ENCODE assay signal across 21 mouse cellular contexts in the genomic region with DNA sequence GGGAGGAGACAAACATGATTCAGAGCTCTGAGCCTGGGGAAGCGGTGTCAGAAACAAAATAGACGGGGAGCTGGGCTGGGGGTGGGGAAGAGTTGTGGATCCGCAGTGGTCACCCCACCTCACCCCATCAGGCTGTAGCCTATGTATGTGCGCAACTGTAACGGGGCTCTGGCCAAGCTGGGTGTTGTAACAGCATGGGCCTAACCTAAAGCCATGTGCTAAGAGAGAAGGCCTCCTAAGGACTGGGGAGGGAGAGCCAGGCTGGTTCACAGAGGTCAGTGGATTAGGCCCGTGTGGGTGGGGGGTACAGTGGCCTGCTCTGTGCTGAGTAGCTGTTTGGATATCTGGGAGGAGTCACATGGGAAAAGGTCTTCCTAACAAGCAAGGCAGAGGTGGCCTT. TPM values are rescaled to one million over a fixed set of nuclear protein-coding genes. Genes with fewer than 3 reads are reported as not detected.
DNase-seq lines count a peak whose midpoint lies in the region; ATAC-seq and TF ChIP-seq lines count a peak whose summit lies in the region.
"Had no signal": no experiment of that assay in that cellular context is flagged by ENCODE, and none has a peak within 500 bp of the region (broad histone marks: within the 10 kb centered on the region; RNA-seq: fewer than 3 reads in every experiment).

No protein-coding gene starts in this region.

- intact Hi-C loops in heart, adult 2 months (cut with DNase I) = no loop called here

- H3K9ac ChIP-seq in midbrain, embryonic 13.5 days (replicated peaks) = no peak overlapping the region
- no peak overlapping the region for H3K9ac ChIP-seq in hindbrain, postnatal 0 days (replicated peaks; ENCODE audit: low read length)
- H3K9ac ChIP-seq in heart, adult 2 months (ENCODE audit: low read depth, low read length) = no peak overlapping the region
- H3K9ac ChIP-seq: heart, embryonic 12.5 days had no signal

- H3K27me3 ChIP-seq in cerebellum, adult 2 months (ENCODE audit: control insufficient read depth, insufficient read depth, low read length) = no peaks in the 10 kb centered on the region
- peaks cover 100% of the 10 kb centered on the region for H3K27me3 ChIP-seq in midbrain, embryonic 10.5 days (ENCODE audit: low read depth, poor library complexity, severe bottlenecking)
- peaks cover 78% of the 10 kb centered on the region for H3K27me3 ChIP-seq in midbrain, embryonic 13.5 days
- H3K27me3 ChIP-seq in hindbrain, embryonic 10.5 days (ENCODE audit: insufficient read depth, poor library complexity, severe bottlenecking) = peaks cover 100% of the 10 kb centered on the region
- H3K27me3 ChIP-seq in hindbrain, postnatal 0 days (ENCODE audit: insufficient read depth, low read length) = no peaks in the 10 kb centered on the region
- no peaks in the 10 kb centered on the region for H3K27me3 ChIP-seq in heart, adult 2 months (ENCODE audit: control insufficient read depth, insufficient read depth, low read length)

- 38% methylated on average over 6 of the region's 6 CpGs for WGBS in cerebellum, adult 2 months
- WGBS in midbrain, embryonic 10.5 days = 47% methylated on average over 6 of the region's 6 CpGs
- 43% methylated on average over 6 of the region's 6 CpGs for WGBS in midbrain, embryonic 13.5 days
- WGBS in hindbrain, embryonic 10.5 days = 52% methylated on average over 6 of the region's 6 CpGs
- WGBS in hindbrain, postnatal 0 days = 50% methylated on average over 6 of the region's 6 CpGs
- WGBS in heart, adult 2 months = 69% methylated on average over 6 of the region's 6 CpGs

- H3K9me3 ChIP-seq in midbrain, embryonic 10.5 days (replicated peaks) = no peaks in the 10 kb centered on the region
- no peaks in the 10 kb centered on the region for H3K9me3 ChIP-seq in midbrain, embryonic 13.5 days
- H3K9me3 ChIP-seq in hindbrain, embryonic 10.5 days = no peaks in the 10 kb centered on the region
- no peaks in the 10 kb centered on the region for H3K9me3 ChIP-seq in hindbrain, postnatal 0 days (ENCODE audit: low read length)
- H3K9me3 ChIP-seq: heart, embryonic 12.5 days had no signal

- no peaks in the 10 kb centered on the region for H3K36me3 ChIP-seq in midbrain, embryonic 10.5 days
- H3K36me3 ChIP-seq in midbrain, embryonic 13.5 days = no peaks in the 10 kb centered on the region
- H3K36me3 ChIP-seq in hindbrain, embryonic 10.5 days = no peaks in the 10 kb centered on the region
- no peaks in the 10 kb centered on the region for H3K36me3 ChIP-seq in hindbrain, postnatal 0 days (ENCODE audit: insufficient read depth, low read length)
- H3K36me3 ChIP-seq in heart, adult 2 months (ENCODE audit: control insufficient read depth, insufficient read depth, low read length) = no peaks in the 10 kb centered on the region
- H3K36me3 ChIP-seq: heart, embryonic 12.5 days had no signal

- peak overlapping the region; percentile 24 for H3K4me3 ChIP-seq in cerebellum, adult 2 months (replicated peaks; ENCODE audit: insufficient read depth, low read depth, low read length)
- H3K4me3 ChIP-seq in midbrain, embryonic 10.5 days = no peak overlapping the region
- H3K4me3 ChIP-seq in midbrain, embryonic 13.5 days (replicated peaks) = no peak overlapping the region
- no peak overlapping the region for H3K4me3 ChIP-seq in hindbrain, embryonic 10.5 days
- H3K4me3 ChIP-seq in hindbrain, postnatal 0 days (ENCODE audit: low read length) = no peak overlapping the region
- no peak overlapping the region for H3K4me3 ChIP-seq in heart, adult 2 months
- H3K4me3 ChIP-seq: gastrocnemius, adult 2 months; heart, embryonic 12.5 days; left cerebral cortex, adult 2 months had no signal

- DNase-seq in cerebellum, adult 2 months = no peak
- no peak for DNase-seq in cerebellum, postnatal 25 days
- no peak for DNase-seq in midbrain, embryonic 10.5 days (ENCODE audit: low spot score)
- no peak for DNase-seq in hindbrain, embryonic 10.5 days (ENCODE audit: low spot score)
- DNase-seq in hindbrain, postnatal 0 days (ENCODE audit: low spot score) = no peak
- DNase-seq in heart, adult 2 months = no peak
- DNase-seq: adrenal gland, postnatal 10 days; gastrocnemius, adult 2 months; kidney, adult 9 months; kidney, postnatal 25 days; liver; lung, adult 18-20 months; lung, postnatal 14 days; right cerebral cortex, postnatal 14 days; spleen, adult 18-20 months; thymus, postnatal 25 days had no signal

- peak overlapping the region; percentile 88 for H3K27ac ChIP-seq in cerebellum, adult 2 months (ENCODE audit: insufficient read depth, low read length)
- H3K27ac ChIP-seq in midbrain, embryonic 10.5 days (replicated peaks) = peak overlapping the region; percentile 38; the same call in 1 of the 2 replicates
- H3K27ac ChIP-seq in midbrain, embryonic 13.5 days = no peak overlapping the region
- peak overlapping the region; percentile 41 for H3K27ac ChIP-seq in hindbrain, embryonic 10.5 days
- H3K27ac ChIP-seq in hindbrain, postnatal 0 days = peak overlapping the region; percentile 56; the same call in 1 of the 2 replicates
- no peak overlapping the region for H3K27ac ChIP-seq in heart, adult 2 months
- H3K27ac ChIP-seq: gastrocnemius, adult 2 months had no signal

- no peak for ATAC-seq in midbrain, embryonic 13.5 days
- ATAC-seq in hindbrain, postnatal 0 days = no peak
- ATAC-seq: activated CD4-positive, CD25-positive, alpha-beta regulatory T cell, adult 4 months; CD4-positive, CD25-positive, alpha-beta regulatory T cell, adult 4 months had no signal

- H3K4me2 ChIP-seq in midbrain, embryonic 13.5 days (replicated peaks) = no peak overlapping the region
- H3K4me2 ChIP-seq in hindbrain, postnatal 0 days (ENCODE audit: low read depth, low read length) = no peak overlapping the region
- H3K4me2 ChIP-seq: heart, embryonic 12.5 days had no signal

- no peaks in the 10 kb centered on the region for H3K79me2 ChIP-seq in heart, adult 2 months (replicated peaks; ENCODE audit: control insufficient read depth, insufficient read depth, low read length)

- H3K4me1 ChIP-seq in cerebellum, adult 2 months (ENCODE audit: control insufficient read depth, insufficient read depth, low read length) = peaks cover 67% of the 10 kb centered on the region
- peaks cover 71% of the 10 kb centered on the region for H3K4me1 ChIP-seq in midbrain, embryonic 10.5 days
- H3K4me1 ChIP-seq in midbrain, embryonic 13.5 days (replicated peaks) = peaks cover 60% of the 10 kb centered on the region
- peaks cover 75% of the 10 kb centered on the region for H3K4me1 ChIP-seq in hindbrain, embryonic 10.5 days (replicated peaks)
- peaks cover 16% of the 10 kb centered on the region for H3K4me1 ChIP-seq in hindbrain, postnatal 0 days (ENCODE audit: insufficient read depth, low read length)
- peaks cover 2% of the 10 kb centered on the region; the same call in 1 of the 2 replicates for H3K4me1 ChIP-seq in heart, adult 2 months (ENCODE audit: control insufficient read depth, insufficient read depth, low read length)

- TF ChIP-seq EP300 in heart, adult 2 months (IDR thresholded peaks at IDR 0.05; ENCODE audit: insufficient read depth, low read depth, low read length) = no peak

- no peak for TF ChIP-seq CTCF in cerebellum, adult 2 months (IDR thresholded peaks at IDR 0.05; ENCODE audit: borderline replicate concordance, insufficient read depth, low read depth, low read length)
- no peak for TF ChIP-seq CTCF in hindbrain, postnatal 0 days (IDR thresholded peaks at IDR 0.05; ENCODE audit: low read depth)
- TF ChIP-seq CTCF in heart, adult 2 months (IDR thresholded peaks at IDR 0.05) = no peak

- no peak for TF ChIP-seq POLR2A in cerebellum, adult 2 months (IDR thresholded peaks at IDR 0.05; ENCODE audit: borderline replicate concordance, insufficient read depth, low read length)
- TF ChIP-seq POLR2A in heart, adult 2 months (IDR thresholded peaks at IDR 0.05; ENCODE audit: insufficient read depth, low read depth, low read length) = no peak

RNA-seq across cellular contexts. Expression of gene Unc5a, which starts 10.6 kb away (rescaled TPM):
- 37.7 and 41.0 TPM in 2 replicates for polyA plus RNA-seq in cerebellum, adult 2 months (2012; rRNA removed)
- polyA plus RNA-seq in midbrain, embryonic 10.5 days (2016; fragmentation: Nextera tagmentation; extraction: Ambion mirVana) = 2.8 TPM in 2 replicates
- polyA plus RNA-seq in midbrain, embryonic 13.5 days (2015; fragmentation: Nextera tagmentation; extraction: Ambion mirVana) = 5.9 and 7.3 TPM in 2 replicates
- 2.0 and 4.4 TPM in 2 replicates for polyA plus RNA-seq in hindbrain, embryonic 10.5 days (2016; fragmentation: Nextera tagmentation; extraction: Ambion mirVana)
- total RNA-seq in hindbrain, postnatal 0 days (2014; rRNA removed) = 49.9 and 53.0 TPM in 2 replicates
- polyA plus RNA-seq in hindbrain, postnatal 0 days (2015; fragmentation: Nextera tagmentation; extraction: Ambion mirVana) = 10.5 and 11.7 TPM in 2 replicates
- under 1 TPM; 0.57 to 0.73 TPM for total RNA-seq in heart, adult 2 months (2021)
- polyA plus RNA-seq in heart, adult 2 months (2012; rRNA removed) = 0.91 and 1.2 TPM in 2 replicates

Comparison
In these comparisons a context has a peak if more than half of its experiments do, and no peak if none do; other contexts are left out.
1. H3K27ac ChIP-seq: peak in cerebellum, adult 2 months (single experiment), midbrain, embryonic 10.5 days (single experiment), hindbrain, embryonic 10.5 days (single experiment) and hindbrain, postnatal 0 days (single experiment); none in midbrain, embryonic 13.5 days (single experiment) and heart, adult 2 months (single experiment).